Mouse (Mus musculus) intestine, embryonic 14.5 days (tissue): Measurements from ENCODE around the gene Polm. TPM values are rescaled to one million over a fixed set of nuclear protein-coding genes. Genes with fewer than 3 reads are reported as not detected.

ENCODE experiments used
- ATAC-seq: fragments of 200-750 bp; cut with Nextera tagmentation; replicated peaks from 2 replicates; pipeline ENCODE4 v1.8.0; 2017; ENCODE audit warnings: low read depth, moderate number of reproducible peaks, moderate TSS enrichment, moderate library complexity; ENCODE audit not compliant: low FRiP score, low TSS enrichment
- DNase-seq: peaks from one replicate; pipeline ENCODE4 v3.0.0-alpha.2; 2018; ENCODE audit warnings: low spot score
- H3K27ac ChIP-seq: fragments of 300-500 bp; sonication (generic); 2 replicates; pipeline ENCODE4 v1.5.1; 2014; ENCODE audit warnings: low read depth, mild to moderate bottlenecking, control low read depth
- H3K27me3 ChIP-seq: fragments of 300-500 bp; sonication (generic); replicated peaks from 2 replicates; pipeline ENCODE4 v1.6.1; 2014; ENCODE audit warnings: low read length, control low read depth; ENCODE audit not compliant: control insufficient read depth, insufficient read depth
- H3K36me3 ChIP-seq: fragments of 300-500 bp; sonication (generic); 2 replicates; pipeline ENCODE4 v1.6.1; 2014; ENCODE audit warnings: low read length, control low read depth; ENCODE audit not compliant: control insufficient read depth, insufficient read depth
- H3K4me1 ChIP-seq: fragments of 300-500 bp; sonication (generic); replicated peaks from 2 replicates; pipeline ENCODE4 v1.6.1; 2014; ENCODE audit warnings: low read length, control low read depth, mixed read lengths; ENCODE audit not compliant: control insufficient read depth, insufficient read depth
- H3K4me2 ChIP-seq: fragments of 300-500 bp; sonication (generic); 2 replicates; pipeline ENCODE4 v1.6.1; 2014; ENCODE audit warnings: low read length
- H3K4me3 ChIP-seq: fragments of 300-500 bp; sonication (generic); 2 replicates; pipeline ENCODE4 v1.5.1; 2014; ENCODE audit warnings: low read depth, low read length, control low read depth, mixed read lengths
- H3K9ac ChIP-seq: fragments of 300-500 bp; sonication (generic); 2 replicates; pipeline ENCODE4 v1.6.1; 2014; ENCODE audit warnings: mild to moderate bottlenecking, low read length
- H3K9me3 ChIP-seq: fragments of 300-500 bp; sonication (generic); 2 replicates; pipeline ENCODE4 v1.6.1; 2016; ENCODE audit warnings: low read length, control low read depth; ENCODE audit not compliant: control insufficient read depth
- WGBS: fragments of 180-500 bp; shearing (Covaris S2); extraction: QIAGEN DNeasy Blood & Tissue Kit; methylation state at CpG from one replicate; pipeline ENCODE4 v1.1.7; 2014; 5-methylcytosine and 5-hydroxymethylcytosine counted together
- polyA plus RNA-seq: library from polyadenylated mRNA; unstranded; fragments of >200 nt; fragmentation: Nextera tagmentation; extraction: Ambion mirVana; gene quantifications from 2 replicates; pipeline ENCODE4 v1.2.1, GENCODE M21; 2014

The Polm gene
- polyA plus RNA-seq, 1 experiment from 2014 or later: 10.2 TPM

DNA sequence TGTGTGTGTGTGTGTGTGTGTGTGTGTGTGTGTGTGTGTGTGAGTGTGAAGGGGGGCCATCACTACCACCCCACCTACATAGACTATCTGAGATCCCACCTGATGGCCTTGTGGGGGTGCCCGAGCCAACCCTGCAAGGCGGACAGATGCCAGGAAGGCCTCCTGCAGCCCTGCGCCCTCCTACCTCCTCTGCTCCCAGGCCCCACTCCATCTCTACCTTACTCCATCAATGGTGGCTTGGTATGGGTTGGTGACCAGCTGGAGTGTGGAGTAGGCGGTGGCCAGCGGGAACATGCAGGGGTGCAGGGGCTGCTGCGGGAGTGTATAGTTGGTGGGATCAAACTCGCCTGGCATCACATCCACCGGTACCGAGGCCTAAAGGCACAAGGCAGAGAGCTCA is 35.4 kb upstream of the Polm start:
- Histone ChIP-seq H3K27ac (no peak overlapping the region), H3K4me1 (peaks cover 8% of the 10 kb centered on the region; the same call in 1 of the 2 replicates), H3K9ac (no peak overlapping the region), H3K27me3 (no peaks in the 10 kb centered on the region), H3K9me3 (no peaks in the 10 kb centered on the region), H3K36me3 (peaks cover 77% of the 10 kb centered on the region), H3K4me2 (no peak overlapping the region), H3K4me3 (no peak overlapping the region)
- ATAC-seq (no peak), DNase-seq (no peak)
- 91% methylated on average over 9 of the region's 9 CpGs for WGBS

DNA sequence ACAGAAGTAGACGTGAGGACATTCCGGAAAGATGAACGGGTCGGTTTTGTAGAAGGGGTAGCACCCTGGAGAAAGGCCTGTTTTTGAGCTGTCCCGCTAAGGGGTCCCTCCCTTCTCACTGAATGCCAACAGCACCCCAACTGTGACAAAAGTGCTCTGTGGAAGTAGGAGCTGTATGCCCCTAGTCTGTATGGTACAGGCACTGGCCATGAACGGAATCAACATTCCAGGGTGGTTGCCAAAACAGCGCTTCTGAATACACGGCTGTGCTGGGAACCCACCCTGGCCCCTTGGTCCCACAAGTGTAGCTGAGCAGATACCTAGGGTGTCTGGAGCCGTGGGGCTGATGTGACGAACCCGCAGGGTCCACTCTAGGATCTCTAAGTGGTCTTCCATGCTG is 34.9 kb upstream of the Polm start:
- Histone ChIP-seq H3K9me3 (no peaks in the 10 kb centered on the region), H3K9ac (no peak overlapping the region), H3K27ac (no peak overlapping the region), H3K36me3 (peaks cover 81% of the 10 kb centered on the region), H3K4me3 (no peak overlapping the region), H3K4me1 (peaks cover 8% of the 10 kb centered on the region; the same call in 1 of the 2 replicates), H3K27me3 (no peaks in the 10 kb centered on the region), H3K4me2 (no peak overlapping the region)
- ATAC-seq (no peak), DNase-seq (no peak)
- WGBS: 93% methylated on average over 11 of the region's 11 CpGs

DNA sequence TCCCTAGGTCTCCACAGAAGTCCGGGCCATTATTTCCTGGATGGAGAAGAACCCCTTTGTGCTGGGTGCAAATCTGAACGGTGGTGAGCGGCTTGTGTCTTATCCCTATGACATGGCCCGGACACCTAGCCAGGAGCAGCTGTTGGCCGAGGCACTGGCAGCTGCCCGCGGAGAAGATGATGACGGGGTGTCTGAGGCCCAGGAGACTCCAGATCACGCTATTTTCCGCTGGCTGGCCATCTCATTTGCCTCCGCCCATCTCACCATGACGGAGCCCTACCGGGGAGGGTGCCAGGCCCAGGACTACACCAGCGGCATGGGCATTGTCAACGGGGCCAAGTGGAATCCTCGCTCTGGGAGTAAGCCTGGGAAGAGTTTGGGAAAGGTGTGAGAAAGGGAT is 32.3 kb upstream of the Polm start:
- Histone ChIP-seq H3K9ac (no peak overlapping the region), H3K4me3 (no peak overlapping the region), H3K27ac (no peak overlapping the region), H3K4me1 (no peaks in the 10 kb centered on the region), H3K27me3 (no peaks in the 10 kb centered on the region), H3K36me3 (peaks cover 77% of the 10 kb centered on the region), H3K4me2 (no peak overlapping the region), H3K9me3 (no peaks in the 10 kb centered on the region)
- ATAC-seq (no peak), DNase-seq (no peak)
- 88% methylated on average over 16 of the region's 16 CpGs for WGBS

DNA sequence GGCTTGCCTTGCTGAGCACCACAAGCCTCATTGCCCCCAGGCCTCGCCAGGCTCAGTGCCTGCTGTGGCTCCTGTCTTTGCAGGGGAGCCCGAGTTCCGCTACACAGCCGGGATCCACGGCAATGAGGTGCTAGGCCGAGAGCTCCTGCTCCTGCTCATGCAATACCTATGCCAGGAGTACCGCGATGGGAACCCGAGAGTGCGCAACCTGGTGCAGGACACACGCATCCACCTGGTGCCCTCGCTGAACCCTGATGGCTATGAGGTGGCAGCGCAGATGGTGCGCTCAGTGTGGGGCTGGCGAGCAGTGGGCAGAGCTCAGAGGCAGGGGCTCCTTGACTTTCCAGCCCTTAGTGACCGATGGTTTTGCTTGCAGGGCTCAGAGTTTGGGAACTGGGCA is 31.5 kb upstream of the Polm start:
- Histone ChIP-seq H3K9ac (no peak overlapping the region), H3K4me3 (no peak overlapping the region), H3K9me3 (no peaks in the 10 kb centered on the region), H3K36me3 (peaks cover 70% of the 10 kb centered on the region), H3K4me1 (no peaks in the 10 kb centered on the region), H3K27ac (no peak overlapping the region), H3K4me2 (no peak overlapping the region), H3K27me3 (no peaks in the 10 kb centered on the region)
- ATAC-seq (no peak), DNase-seq (no peak)
- 92% methylated on average over 16 of the region's 16 CpGs for WGBS

DNA sequence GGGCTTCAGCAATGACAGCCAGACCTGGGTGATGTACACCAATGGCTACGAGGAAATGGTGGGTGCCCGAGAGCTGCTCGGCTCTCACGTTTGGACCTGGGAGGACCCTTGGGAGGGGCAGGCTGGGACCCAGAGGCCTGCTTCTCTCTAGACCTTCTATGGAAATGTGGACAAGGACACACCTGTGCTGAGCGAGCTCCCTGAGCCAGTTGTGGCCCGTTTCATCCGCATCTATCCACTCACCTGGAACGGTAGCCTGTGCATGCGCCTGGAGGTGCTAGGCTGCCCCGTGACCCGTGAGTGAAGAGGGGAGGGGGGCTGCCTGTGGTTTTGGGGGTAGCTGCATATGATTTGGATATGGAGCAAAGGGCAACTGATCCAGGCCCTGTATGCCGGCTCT is 30.5 kb upstream of the Polm start:
- Histone ChIP-seq H3K27me3 (no peaks in the 10 kb centered on the region), H3K4me1 (no peaks in the 10 kb centered on the region), H3K4me3 (no peak overlapping the region), H3K36me3 (peaks cover 60% of the 10 kb centered on the region), H3K4me2 (no peak overlapping the region), H3K27ac (no peak overlapping the region), H3K9ac (no peak overlapping the region), H3K9me3 (no peaks in the 10 kb centered on the region)
- ATAC-seq: no peak
- WGBS: 91% methylated on average over 12 of the region's 12 CpGs
- DNase-seq: no peak

DNA sequence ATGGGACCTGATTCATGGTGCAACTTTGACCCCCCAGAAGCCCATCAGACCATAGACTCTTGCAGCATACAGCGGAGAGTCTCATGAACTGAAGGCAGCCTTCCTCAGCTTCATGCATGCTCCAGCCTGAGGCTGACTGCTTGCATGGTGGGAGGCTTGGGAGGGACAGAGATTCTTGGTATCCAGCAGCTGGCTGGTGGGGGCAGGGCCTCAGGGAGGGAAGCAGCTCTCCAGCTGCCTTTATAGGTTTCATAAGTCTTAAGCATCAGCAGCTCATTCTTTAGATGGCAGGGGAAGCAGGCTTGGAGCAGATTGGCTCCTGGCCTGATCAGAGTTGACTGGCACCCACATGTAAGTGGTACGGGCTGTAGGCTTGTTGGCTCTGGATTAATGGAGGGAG is 29.4 kb upstream of the Polm start:
- DNase-seq (no peak), ATAC-seq (peak; percentile 29; the same call in 1 of the 2 replicates)
- H3K9me3 ChIP-seq: no peaks in the 10 kb centered on the region
- H3K4me1 ChIP-seq: 0 out of 2 replicates have a peak, but pooled peaks cover 1% of the 10 kb centered on the region
- H3K4me3 ChIP-seq: no peak overlapping the region
- WGBS: 71% methylated on average over 2 of the region's 2 CpGs
- H3K27ac ChIP-seq: no peak overlapping the region
- H3K36me3 ChIP-seq: peaks cover 48% of the 10 kb centered on the region
- no peak overlapping the region for H3K4me2 ChIP-seq
- H3K27me3 ChIP-seq: no peaks in the 10 kb centered on the region
- H3K9ac ChIP-seq: no peak overlapping the region

DNA sequence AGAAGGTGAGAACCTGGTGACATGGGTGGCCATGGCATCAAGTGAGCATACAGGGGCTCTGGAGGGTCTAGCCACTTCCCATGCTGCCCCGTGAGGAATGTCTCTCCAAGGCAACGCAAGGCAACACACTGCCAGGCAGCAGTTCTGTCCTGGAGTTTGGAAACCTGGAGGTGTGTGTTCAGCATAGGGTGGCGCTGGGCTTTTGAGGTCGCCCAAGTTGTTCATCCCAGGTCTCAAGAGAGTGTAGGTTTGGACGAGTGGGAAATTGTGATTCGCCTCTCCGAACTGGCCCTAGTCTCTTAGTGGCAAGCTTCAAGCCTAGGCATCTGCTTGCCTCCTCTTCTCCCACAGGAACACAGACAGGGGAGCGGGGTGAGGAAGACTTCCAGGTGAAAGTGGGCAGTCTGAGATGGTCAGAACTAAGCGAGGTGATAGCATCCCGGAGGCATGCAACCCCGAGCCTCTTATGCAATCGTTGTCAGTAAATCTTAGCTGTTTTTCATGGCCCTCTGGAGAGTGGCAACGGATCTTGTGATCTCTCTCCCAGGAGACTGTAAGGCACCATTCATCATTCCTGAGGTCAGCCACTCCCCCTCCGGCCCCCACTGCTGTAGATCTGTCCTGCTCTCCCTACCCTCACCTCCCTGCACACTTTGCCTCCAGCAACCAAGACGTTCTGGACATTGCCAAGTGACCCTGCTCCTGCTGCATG is 24.7 kb upstream of the Polm start:
- 11% methylated on average over 15 of the region's 15 CpGs for WGBS
- H3K9ac ChIP-seq: peak overlapping the region; percentile 56
- H3K9me3 ChIP-seq: no peaks in the 10 kb centered on the region; the same call in 1 of the 2 replicates
- H3K27ac ChIP-seq: 0 out of 2 replicates have a peak overlapping the region, but pooled peaks have one; percentile 11
- peak overlapping the region; percentile 74 for H3K4me2 ChIP-seq
- no peak for ATAC-seq
- peak overlapping the region; percentile 43 for H3K4me3 ChIP-seq
- H3K27me3 ChIP-seq: no peaks in the 10 kb centered on the region; the same call in 1 of the 2 replicates
- peaks cover 10% of the 10 kb centered on the region; the same call in 1 of the 2 replicates for H3K36me3 ChIP-seq
- H3K4me1 ChIP-seq: peaks cover 10% of the 10 kb centered on the region
- no peak for DNase-seq

DNA sequence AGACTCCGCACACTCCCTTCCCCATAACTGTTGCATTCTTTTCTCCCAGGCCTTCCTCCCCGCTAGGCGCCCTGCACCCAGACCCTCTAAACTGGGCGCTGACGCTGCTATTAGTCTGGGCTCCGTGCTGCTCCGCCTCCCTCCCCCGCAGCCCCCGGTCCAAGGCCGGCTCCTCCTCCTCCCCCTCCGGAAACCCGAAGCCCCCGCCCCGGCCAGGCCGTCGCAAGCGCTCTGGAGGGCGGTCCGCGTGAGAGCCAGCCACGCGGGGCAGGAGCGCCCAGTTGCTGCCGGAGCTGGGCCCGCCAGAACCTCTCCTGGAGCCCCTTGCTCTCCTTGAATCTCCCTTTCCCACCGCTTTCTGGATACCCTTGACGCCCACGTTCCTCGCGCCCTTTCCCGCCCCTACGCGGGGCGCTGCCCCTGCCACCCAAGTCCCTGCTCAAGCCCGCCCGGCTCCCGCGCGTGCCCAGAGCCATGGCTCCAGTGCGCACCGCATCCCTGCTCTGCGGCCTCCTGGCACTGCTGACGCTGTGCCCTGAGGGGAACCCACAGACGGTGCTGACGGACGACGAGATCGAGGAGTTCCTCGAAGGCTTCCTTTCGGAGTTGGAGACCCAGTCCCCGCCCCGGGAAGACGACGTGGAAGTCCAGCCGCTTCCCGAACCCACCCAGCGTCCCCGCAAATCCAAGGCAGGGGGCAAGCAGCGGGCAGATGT is 24.0 kb upstream of the Polm start, which contains the start of gene Aebp1:
Aebp1 (plus strand) TSS at position 270 of the 716 bp plus-strand sequence.
- peak within 1 kb of the TSS; percentile 56 for H3K9ac ChIP-seq
- H3K27me3 ChIP-seq: no peaks in the 10 kb centered on the region; the same call in 1 of the 2 replicates
- ATAC-seq: peak; percentile 67
- H3K4me2 ChIP-seq: peak within 1 kb of the TSS; percentile 74
- WGBS: 2% methylated on average over 59 of the region's 59 CpGs
- peak within 1 kb of the TSS; percentile 43 for H3K4me3 ChIP-seq
- 0 out of 2 replicates have a peak, but pooled peaks cover 10% of the 10 kb centered on the region for H3K36me3 ChIP-seq
- H3K27ac ChIP-seq: 0 out of 2 replicates have a peak within 1 kb of the TSS, but pooled peaks have one; percentile 11
- peaks cover 10% of the 10 kb centered on the region for H3K4me1 ChIP-seq
- H3K9me3 ChIP-seq: no peaks in the 10 kb centered on the region; the same call in 1 of the 2 replicates
- DNase-seq: peak; percentile 72
